In the genomic region with DNA sequence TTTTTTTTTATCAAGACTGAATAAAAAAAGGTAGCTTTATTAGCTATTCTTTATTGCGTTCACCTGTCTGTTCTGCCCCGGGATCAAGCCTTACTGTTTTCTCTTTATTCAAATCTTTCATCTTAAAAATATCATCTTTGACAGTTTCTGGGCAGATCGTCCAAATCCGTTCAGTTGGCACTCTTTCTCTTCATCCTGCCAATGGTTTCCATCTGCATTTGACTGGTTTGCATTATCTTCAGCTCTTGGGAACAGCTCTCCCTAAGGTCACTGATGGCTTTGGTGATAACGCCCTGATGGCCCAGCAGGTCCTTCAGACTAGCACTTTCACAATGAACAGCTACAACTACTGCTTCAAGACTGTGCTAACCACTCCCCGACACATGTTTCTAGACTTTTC, we compare ENCODE assay signal across 24 mouse cellular contexts. TPM values are rescaled to one million over a fixed set of nuclear protein-coding genes. Genes with fewer than 3 reads are reported as not detected.
DNase-seq lines count a peak whose midpoint lies in the region; ATAC-seq and TF ChIP-seq lines count a peak whose summit lies in the region.
"Had no signal": no experiment of that assay in that cellular context is flagged by ENCODE, and none has a peak within 500 bp of the region (broad histone marks: within the 10 kb centered on the region; RNA-seq: fewer than 3 reads in every experiment).

No protein-coding gene starts in this region.

- no peak overlapping the region for H3K4me2 ChIP-seq in forebrain, postnatal 0 days (ENCODE audit: low read depth)
- H3K4me2 ChIP-seq in forebrain, embryonic 13.5 days = no peak overlapping the region
- H3K4me2 ChIP-seq in midbrain, postnatal 0 days (ENCODE audit: low read depth, low read length, poor library complexity, severe bottlenecking) = no peak overlapping the region
- H3K4me2 ChIP-seq: embryonic facial prominence, embryonic 12.5 days; forebrain, embryonic 12.5 days had no signal

- H3K9me3 ChIP-seq in forebrain, postnatal 0 days (ENCODE audit: low read length) = no peaks in the 10 kb centered on the region
- no peaks in the 10 kb centered on the region for H3K9me3 ChIP-seq in forebrain, embryonic 13.5 days (replicated peaks)
- H3K9me3 ChIP-seq in midbrain, postnatal 0 days (ENCODE audit: low read length) = no peaks in the 10 kb centered on the region
- no peaks in the 10 kb centered on the region for H3K9me3 ChIP-seq in midbrain, embryonic 10.5 days (replicated peaks)
- H3K9me3 ChIP-seq: embryonic facial prominence, embryonic 10.5 days; embryonic facial prominence, embryonic 12.5 days; forebrain, embryonic 12.5 days had no signal

- DNase-seq in cerebellum, postnatal 14 days = peak; percentile 20 to 40
- no peak for DNase-seq in cerebellum, adult 8-10 months
- DNase-seq in forebrain, postnatal 0 days = peak; percentile 57
- DNase-seq in midbrain, postnatal 0 days (ENCODE audit: low spot score) = peak; percentile 19
- no peak for DNase-seq in midbrain, embryonic 10.5 days (ENCODE audit: low spot score)
- DNase-seq in brain, embryonic 14.5 days (ENCODE audit: low read depth) = peak; percentile 60
- DNase-seq in adrenal gland, adult 18-20 months (ENCODE audit: low spot score in 2 of 2) = no peak
- DNase-seq: adrenal gland, adult 2 months; adrenal gland, postnatal 10 days; adrenal gland, postnatal 25 days; B cell, adult 2 months; cerebellum, adult 11-12 months; cerebellum, adult 2 months; cerebellum, adult 9-11 months had no signal

- H3K9ac ChIP-seq in forebrain, postnatal 0 days = no peak overlapping the region
- no peak overlapping the region for H3K9ac ChIP-seq in forebrain, embryonic 13.5 days
- H3K9ac ChIP-seq in midbrain, postnatal 0 days (replicated peaks; ENCODE audit: low read length, poor library complexity, severe bottlenecking) = no peak overlapping the region
- H3K9ac ChIP-seq: embryonic facial prominence, embryonic 12.5 days; forebrain, embryonic 12.5 days had no signal

- no peak for ATAC-seq in forebrain, postnatal 0 days
- ATAC-seq in forebrain, embryonic 13.5 days = no peak
- no peak for ATAC-seq in midbrain, postnatal 0 days (ENCODE audit: low FRiP score)
- ATAC-seq: activated CD4-positive, CD25-positive, alpha-beta regulatory T cell, adult 4 months; CD4-positive, CD25-positive, alpha-beta regulatory T cell, adult 4 months; forebrain, embryonic 16.5 days; Patski had no signal

- WGBS in forebrain, postnatal 0 days = 59% methylated on average over 6 of the region's 6 CpGs
- WGBS in forebrain, embryonic 13.5 days = 87% methylated on average over 6 of the region's 6 CpGs
- 84% methylated on average over 6 of the region's 6 CpGs for WGBS in midbrain, postnatal 0 days
- 90% methylated on average over 6 of the region's 6 CpGs for WGBS in midbrain, embryonic 10.5 days

- no peak overlapping the region for H3K27ac ChIP-seq in forebrain, postnatal 0 days (ENCODE audit: low read depth, low read length)
- no peak overlapping the region for H3K27ac ChIP-seq in forebrain, embryonic 13.5 days
- no peak overlapping the region for H3K27ac ChIP-seq in midbrain, postnatal 0 days (ENCODE audit: low read depth, low read length)
- no peak overlapping the region for H3K27ac ChIP-seq in midbrain, embryonic 10.5 days (replicated peaks)
- H3K27ac ChIP-seq: embryonic facial prominence, embryonic 10.5 days; embryonic facial prominence, embryonic 12.5 days; forebrain, embryonic 12.5 days had no signal

- H3K4me1 ChIP-seq in forebrain, postnatal 0 days (ENCODE audit: insufficient read depth) = peaks cover 22% of the 10 kb centered on the region
- peaks cover 27% of the 10 kb centered on the region for H3K4me1 ChIP-seq in forebrain, embryonic 13.5 days
- H3K4me1 ChIP-seq in midbrain, postnatal 0 days (ENCODE audit: insufficient read depth, low read length) = peaks cover 7% of the 10 kb centered on the region; the same call in 1 of the 2 replicates
- peaks cover 10% of the 10 kb centered on the region for H3K4me1 ChIP-seq in midbrain, embryonic 10.5 days
- H3K4me1 ChIP-seq: embryonic facial prominence, embryonic 12.5 days; forebrain, embryonic 12.5 days had no signal

- TF ChIP-seq POLR2A in brain, embryonic 14.5 days (IDR thresholded peaks at IDR 0.05; ENCODE audit: borderline replicate concordance, extremely low read depth, insufficient read depth, insufficient read length, poor library complexity, severe bottlenecking) = no peak

- H3K36me3 ChIP-seq in forebrain, postnatal 0 days (ENCODE audit: insufficient read depth) = no peaks in the 10 kb centered on the region
- no peaks in the 10 kb centered on the region for H3K36me3 ChIP-seq in forebrain, embryonic 13.5 days (ENCODE audit: poor library complexity, severe bottlenecking)
- H3K36me3 ChIP-seq in midbrain, postnatal 0 days (ENCODE audit: insufficient read depth, low read length) = no peaks in the 10 kb centered on the region
- H3K36me3 ChIP-seq in midbrain, embryonic 10.5 days = no peaks in the 10 kb centered on the region
- H3K36me3 ChIP-seq: embryonic facial prominence, embryonic 10.5 days; embryonic facial prominence, embryonic 12.5 days; forebrain, embryonic 12.5 days; G1E had no signal

- no peak for TF ChIP-seq CTCF in forebrain, postnatal 0 days (IDR thresholded peaks at IDR 0.05; ENCODE audit: low read depth)
- no peak for TF ChIP-seq CTCF in midbrain, postnatal 0 days (IDR thresholded peaks at IDR 0.05)
- no peak for TF ChIP-seq CTCF in brain, embryonic 14.5 days (IDR thresholded peaks at IDR 0.05; ENCODE audit: borderline replicate concordance, extremely low read depth, insufficient read depth, insufficient read length)

- H3K27me3 ChIP-seq in forebrain, postnatal 0 days (ENCODE audit: insufficient read depth, low read length) = no peaks in the 10 kb centered on the region
- H3K27me3 ChIP-seq in forebrain, embryonic 13.5 days = no peaks in the 10 kb centered on the region
- H3K27me3 ChIP-seq in midbrain, postnatal 0 days (ENCODE audit: insufficient read depth, low read length) = no peaks in the 10 kb centered on the region
- H3K27me3 ChIP-seq in midbrain, embryonic 10.5 days (ENCODE audit: low read depth, poor library complexity, severe bottlenecking) = no peaks in the 10 kb centered on the region
- H3K27me3 ChIP-seq: CH12.LX; embryonic facial prominence, embryonic 12.5 days; forebrain, embryonic 12.5 days; Patski had no signal

- no peak overlapping the region for H3K4me3 ChIP-seq in forebrain, postnatal 0 days (ENCODE audit: low read depth, low read length)
- no peak overlapping the region for H3K4me3 ChIP-seq in forebrain, embryonic 13.5 days
- no peak overlapping the region for H3K4me3 ChIP-seq in midbrain, postnatal 0 days (ENCODE audit: low read depth, low read length)
- H3K4me3 ChIP-seq in midbrain, embryonic 10.5 days = no peak overlapping the region
- H3K4me3 ChIP-seq: embryonic facial prominence, embryonic 10.5 days; embryonic facial prominence, embryonic 12.5 days; forebrain, embryonic 12.5 days had no signal

RNA-seq across cellular contexts. Expression of a gene that starts 35.1 kb away (rescaled TPM):
- total RNA-seq in forebrain, postnatal 0 days (2014; rRNA removed) = 0.29 and 1.1 TPM in 2 replicates
- polyA plus RNA-seq in forebrain, postnatal 0 days (2015; fragmentation: Nextera tagmentation; extraction: Ambion mirVana) = 0.19 and 0.30 TPM in 2 replicates
- 0.10 TPM in 1 of 2 replicates, not detected in the other for polyA plus RNA-seq in forebrain, embryonic 13.5 days (2015; fragmentation: Nextera tagmentation; extraction: Ambion mirVana)
- total RNA-seq in midbrain, postnatal 0 days (2014; rRNA removed) = 0.33 TPM in 1 of 2 replicates, not detected in the other
- polyA plus RNA-seq in midbrain, postnatal 0 days (2015; fragmentation: Nextera tagmentation; extraction: Ambion mirVana) = 0.13 and 0.26 TPM in 2 replicates
- polyA plus RNA-seq in midbrain, embryonic 10.5 days (2016; fragmentation: Nextera tagmentation; extraction: Ambion mirVana) = 0.22 and 0.38 TPM in 2 replicates
- polyA plus RNA-seq in brain, embryonic 14.5 days (2012; rRNA removed) = 0.38 and 0.55 TPM in 2 replicates
- total RNA-seq in adrenal gland, adult 18-20 months (2021) = under 1 TPM; 0.23 to 0.29 TPM
- total RNA-seq: adrenal gland, postnatal 10 days; G1E had no signal
- polyA plus RNA-seq: activated CD4-positive, CD25-positive, alpha-beta regulatory T cell, adult 4 months; forebrain, embryonic 16.5 days; G1E had no signal

Comparison
In these comparisons a context has a peak if more than half of its experiments do, and no peak if none do; other contexts are left out.
1. DNase-seq: peak in cerebellum, postnatal 14 days (2 of 2), forebrain, postnatal 0 days (single experiment), midbrain, postnatal 0 days (single experiment) and brain, embryonic 14.5 days (single experiment); none in cerebellum, adult 8-10 months (single experiment), midbrain, embryonic 10.5 days (single experiment) and adrenal gland, adult 18-20 months (0 of 2).